Mouse (Mus musculus) urinary bladder, postnatal 14 days (tissue): ENCODE data around the gene Pnmt.
A peak's percentile ranks its signal among the peaks of the same experiment; 100 is the strongest.

Experiments used
- DNase-seq: peaks from one replicate; pipeline ENCODE4 v3.0.0; 2021; ENCODE audit warnings: low spot score

Pnmt gene

GRCm38 (mm10) chr11:98385638-98386585, at the start of gene Pnmt:
Gene Pnmt, plus strand, starts transcription at chr11:98386450.
- DNase-seq = no peak

- peak; percentile 48 for DNase-seq
Measured at GRCm38 (mm10) chr11:98338507-98338961, 47.7 kb upstream of the Pnmt start.

- no peak for DNase-seq
Measured at GRCm38 (mm10) chr11:98339071-98339501, 47.2 kb upstream of the Pnmt start.

- no peak for DNase-seq
Measured at GRCm38 (mm10) chr11:98339679-98340287, 46.5 kb upstream of the Pnmt start.

GRCm38 (mm10) chr11:98340597-98340996, 45.7 kb upstream of the Pnmt start:
- DNase-seq = no peak

- no peak for DNase-seq
Measured at GRCm38 (mm10) chr11:98341174-98341573, 45.1 kb upstream of the Pnmt start.

- DNase-seq = peak; percentile 91
Measured at GRCm38 (mm10) chr11:98342000-98342945, 44.0 kb upstream of the Pnmt start.

GRCm38 (mm10) chr11:98345253-98345652, 41.0 kb upstream of the Pnmt start:
- DNase-seq = peak; percentile 80

- DNase-seq = no peak
Measured at GRCm38 (mm10) chr11:98346168-98346567, 40.1 kb upstream of the Pnmt start.

GRCm38 (mm10) chr11:98347385-98348082, 38.7 kb upstream of the Pnmt start:
- DNase-seq = no peak

- DNase-seq = peak; percentile 36
Measured at GRCm38 (mm10) chr11:98348083-98348961, 37.9 kb upstream of the Pnmt start, which contains the start of gene Ppp1r1b. Gene Ppp1r1b, plus strand, starts transcription at chr11:98348404.

- DNase-seq = no peak
Measured at GRCm38 (mm10) chr11:98349308-98349707, 36.9 kb upstream of the Pnmt start.

- no peak for DNase-seq
Measured at GRCm38 (mm10) chr11:98352272-98352990, 33.8 kb upstream of the Pnmt start.

- DNase-seq = no peak
Measured at GRCm38 (mm10) chr11:98353651-98354211, 32.5 kb upstream of the Pnmt start.

- no peak for DNase-seq
Measured at GRCm38 (mm10) chr11:98354445-98354844, 31.8 kb upstream of the Pnmt start.

GRCm38 (mm10) chr11:98355732-98356299, 30.4 kb upstream of the Pnmt start:
- peak; percentile 43 for DNase-seq

- no peak for DNase-seq
Measured at GRCm38 (mm10) chr11:98356625-98357394, 29.4 kb upstream of the Pnmt start.
